Mouse (Mus musculus): ENCODE results near the gene Pon3.

DNA sequence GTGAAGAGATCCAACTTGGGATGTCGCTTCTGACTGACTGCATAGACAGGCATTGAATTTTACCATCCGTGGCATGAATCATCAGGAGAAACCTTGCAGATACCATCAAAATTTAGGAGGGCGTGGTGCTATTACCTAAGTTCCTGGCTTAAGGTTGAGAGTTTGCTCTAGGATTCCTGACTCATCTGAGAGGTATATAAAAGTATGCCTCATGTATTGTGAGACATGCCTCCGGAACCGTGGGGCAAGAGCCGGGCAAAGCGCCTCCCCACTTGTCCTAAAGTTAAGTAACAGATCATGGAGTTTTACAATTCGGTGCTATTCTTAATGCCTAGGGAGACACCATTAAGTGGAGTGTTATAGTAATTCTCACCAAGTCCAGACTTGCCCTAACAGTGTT lies 44.5 kb upstream of the Pon3 start:
- TF ChIP-seq CTCF (conservative IDR thresholded peaks at IDR 0.05; ENCODE audit: low read length) (no peak), POU5F1 (IDR thresholded peaks at IDR 0.05; ENCODE audit: borderline replicate concordance, low read length) (no peak), NANOG (IDR thresholded peaks at IDR 0.05; ENCODE audit: borderline replicate concordance, low read length) (no peak)

Measured in E14TG2a.4 (cell line).